Mouse (Mus musculus): ENCODE data around the gene Dnajb8.

GRCm38 (mm10) chr6:88204531-88205385 lies 17.3 kb upstream of the Dnajb8 start:
- TF ChIP-seq ZNF384 (IDR thresholded peaks at IDR 0.05; ENCODE audit: low read depth, low read length), result no peak
- no peak for TF ChIP-seq UBTF (IDR thresholded peaks at IDR 0.05; ENCODE audit: low read depth, low read length)
- TF ChIP-seq MEF2A (IDR thresholded peaks at IDR 0.05; ENCODE audit: borderline replicate concordance, low read depth, low read length), result no peak
- TF ChIP-seq ZC3H11A (IDR thresholded peaks at IDR 0.05; ENCODE audit: low read depth, low read length), result no peak
- TF ChIP-seq CTCF (conservative IDR thresholded peaks at IDR 0.05 in 1 of 2, IDR thresholded peaks at IDR 0.05 in 1 of 2; ENCODE audit: low read depth in 2 of 2, low read length in 2 of 2), result no peak
- no peak for TF ChIP-seq JUND (conservative IDR thresholded peaks at IDR 0.05; ENCODE audit: low read depth, low read length)

Measured in CH12.LX (cell line).